Mouse (Mus musculus): Measurements from ENCODE around the gene Hnrnpl. TPM values are rescaled to one million over a fixed set of nuclear protein-coding genes. Genes with fewer than 3 reads are reported as not detected.

Gene Hnrnpl
- total RNA-seq, 2 experiments from 2014 or later, result 572 to 576 TPM

GRCm38 (mm10) chr7:28811228-28811627 is 2.9 kb downstream of the Hnrnpl start:
- DNase-seq, result peak; percentile 99
- intact Hi-C loops (cut with DNase I), result no loop called here

- intact Hi-C loops (cut with DNase I), result no loop called here
- DNase-seq, result no peak
Observed at GRCm38 (mm10) chr7:28811640-28812275, 3.4 kb downstream of the Hnrnpl start.

GRCm38 (mm10) chr7:28812436-28812835 is 4.1 kb downstream of the Hnrnpl start:
- intact Hi-C loops (cut with DNase I), result no loop called here
- DNase-seq, result no peak

DNA sequence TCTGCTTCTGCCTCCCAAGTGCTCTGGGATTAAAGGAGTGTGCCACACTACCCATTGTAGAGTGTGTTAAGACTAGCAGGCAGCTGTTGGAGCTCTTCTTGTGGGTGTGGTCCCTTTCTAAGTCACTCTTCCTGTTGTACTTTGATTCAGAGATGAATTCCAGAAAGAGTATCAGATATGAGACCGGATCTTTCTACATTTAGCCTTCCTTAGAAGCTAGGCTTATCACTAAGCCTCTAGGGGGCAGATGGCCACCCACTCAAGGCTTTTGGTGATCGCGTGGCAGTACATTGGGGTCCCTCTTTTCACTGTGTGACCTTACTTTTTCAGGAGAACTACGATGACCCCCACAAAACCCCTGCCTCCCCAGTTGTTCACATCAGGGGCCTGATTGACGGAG is 4.6 kb downstream of the Hnrnpl start:
- intact Hi-C loops (cut with DNase I), result no loop called here
- no peak for DNase-seq

DNA sequence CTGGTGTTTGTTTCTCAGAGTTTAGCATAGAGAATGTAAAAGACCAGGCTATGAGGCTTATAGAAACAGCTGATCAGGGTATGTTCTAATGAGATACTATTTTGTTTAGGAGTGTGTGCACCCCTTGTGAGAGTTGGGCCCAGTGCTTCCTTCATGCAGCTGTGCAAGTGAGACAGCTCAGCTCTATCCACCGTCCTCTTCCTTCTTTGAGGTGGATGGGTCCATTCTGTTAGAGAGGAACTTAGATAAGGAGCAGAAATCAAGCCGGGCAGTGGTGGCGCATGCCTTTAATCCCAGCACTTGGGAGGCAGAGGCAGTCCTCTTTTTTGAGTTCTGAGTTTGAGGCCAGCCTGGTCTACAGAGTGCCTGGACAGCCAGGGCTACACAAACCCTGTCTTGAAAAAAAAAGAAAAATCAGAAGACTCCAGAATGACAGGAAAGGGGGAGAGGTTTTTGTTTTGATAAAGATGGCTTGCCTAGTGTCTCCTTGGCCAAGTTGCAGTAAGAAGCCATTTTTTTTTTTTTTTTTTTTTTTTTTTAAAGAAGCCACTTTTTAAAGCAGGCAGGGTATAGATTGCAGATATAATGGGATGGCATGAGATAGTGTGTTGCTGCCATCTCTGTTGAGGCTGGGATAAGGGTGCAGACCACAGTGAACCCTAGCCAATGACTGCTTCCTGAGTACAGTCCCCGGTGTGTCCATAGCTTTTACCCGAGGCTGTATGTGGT is 6.1 kb downstream of the Hnrnpl start:
- DNase-seq, result no peak
- intact Hi-C loops (cut with DNase I), result no loop called here

GRCm38 (mm10) chr7:28815230-28815629 is 6.9 kb downstream of the Hnrnpl start:
- intact Hi-C loops (cut with DNase I), result no loop called here
- DNase-seq, result no peak

- intact Hi-C loops (cut with DNase I), result no loop called here
- no peak for DNase-seq
Observed at GRCm38 (mm10) chr7:28816201-28816600, 7.9 kb downstream of the Hnrnpl start.

- no peak for DNase-seq
- intact Hi-C loops (cut with DNase I), result no loop called here
Observed at GRCm38 (mm10) chr7:28816920-28817319, 8.6 kb downstream of the Hnrnpl start.

- no peak for DNase-seq
- intact Hi-C loops (cut with DNase I), result no loop called here
Observed at GRCm38 (mm10) chr7:28817524-28817923, 9.2 kb downstream of the Hnrnpl start.

GRCm38 (mm10) chr7:28817957-28818356 is 9.6 kb downstream of the Hnrnpl start:
- intact Hi-C loops (cut with DNase I), result no loop called here

DNA sequence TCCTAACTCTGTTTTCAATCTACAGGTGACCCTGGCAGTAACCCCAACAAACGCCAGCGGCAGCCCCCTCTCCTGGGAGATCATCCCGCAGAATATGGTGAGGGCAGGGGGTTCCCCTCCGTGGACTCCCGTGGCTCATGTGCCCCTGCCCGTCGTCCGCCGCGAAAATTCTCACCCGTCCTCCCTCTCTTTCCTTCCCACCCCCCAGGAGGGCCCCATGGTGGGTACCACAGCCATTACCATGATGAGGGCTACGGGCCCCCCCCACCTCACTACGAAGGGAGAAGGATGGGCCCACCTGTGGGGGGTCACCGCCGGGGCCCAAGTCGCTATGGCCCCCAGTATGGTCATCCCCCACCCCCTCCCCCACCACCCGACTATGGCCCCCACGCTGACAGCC is 10.1 kb downstream of the Hnrnpl start:
- DNase-seq, result no peak
- intact Hi-C loops (cut with DNase I), result no loop called here

More at GRCm38 (mm10) chr7:28817957-28818356, 9.6 kb downstream of the Hnrnpl start:
- DNase-seq, result no peak

GRCm38 (mm10) chr7:28818861-28819452 is 10.6 kb downstream of the Hnrnpl start:
- intact Hi-C loops (cut with DNase I), result no loop called here

GRCm38 (mm10) chr7:28819571-28819970 is 11.2 kb downstream of the Hnrnpl start:
- DNase-seq, result no peak

More at GRCm38 (mm10) chr7:28818861-28819452, 10.6 kb downstream of the Hnrnpl start:
- DNase-seq, result no peak

GRCm38 (mm10) chr7:28820358-28821260 is 12.3 kb downstream of the Hnrnpl start:
- intact Hi-C loops (cut with DNase I), result no loop called here
- no peak for DNase-seq

More at GRCm38 (mm10) chr7:28819571-28819970, 11.2 kb downstream of the Hnrnpl start:
- intact Hi-C loops (cut with DNase I), result no loop called here

- intact Hi-C loops (cut with DNase I), result no loop called here
- DNase-seq, result peak; percentile 60
Observed at GRCm38 (mm10) chr7:28821261-28821831, 13.0 kb downstream of the Hnrnpl start.

DNA sequence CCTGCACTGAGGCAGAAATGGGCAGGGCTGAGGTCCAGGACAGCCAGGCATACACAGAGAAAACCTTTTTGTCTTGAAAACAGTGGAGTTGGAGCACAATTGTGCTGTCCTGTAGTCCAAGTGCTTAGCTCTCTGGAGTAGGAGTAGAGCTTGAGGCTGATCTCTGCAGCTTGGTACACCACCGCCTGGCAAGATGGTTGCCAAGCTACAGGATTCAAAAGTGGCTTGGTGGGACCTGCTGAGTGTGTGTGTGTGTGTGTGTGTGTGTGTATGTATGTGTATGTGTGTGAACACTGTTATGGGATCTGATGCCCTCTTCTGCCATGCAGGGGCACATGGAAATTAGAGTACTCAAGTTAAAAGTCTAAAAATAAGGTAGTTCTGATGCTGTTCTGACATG is 14.2 kb downstream of the Hnrnpl start:
- DNase-seq, result no peak
- intact Hi-C loops (cut with DNase I), result no loop called here

DNA sequence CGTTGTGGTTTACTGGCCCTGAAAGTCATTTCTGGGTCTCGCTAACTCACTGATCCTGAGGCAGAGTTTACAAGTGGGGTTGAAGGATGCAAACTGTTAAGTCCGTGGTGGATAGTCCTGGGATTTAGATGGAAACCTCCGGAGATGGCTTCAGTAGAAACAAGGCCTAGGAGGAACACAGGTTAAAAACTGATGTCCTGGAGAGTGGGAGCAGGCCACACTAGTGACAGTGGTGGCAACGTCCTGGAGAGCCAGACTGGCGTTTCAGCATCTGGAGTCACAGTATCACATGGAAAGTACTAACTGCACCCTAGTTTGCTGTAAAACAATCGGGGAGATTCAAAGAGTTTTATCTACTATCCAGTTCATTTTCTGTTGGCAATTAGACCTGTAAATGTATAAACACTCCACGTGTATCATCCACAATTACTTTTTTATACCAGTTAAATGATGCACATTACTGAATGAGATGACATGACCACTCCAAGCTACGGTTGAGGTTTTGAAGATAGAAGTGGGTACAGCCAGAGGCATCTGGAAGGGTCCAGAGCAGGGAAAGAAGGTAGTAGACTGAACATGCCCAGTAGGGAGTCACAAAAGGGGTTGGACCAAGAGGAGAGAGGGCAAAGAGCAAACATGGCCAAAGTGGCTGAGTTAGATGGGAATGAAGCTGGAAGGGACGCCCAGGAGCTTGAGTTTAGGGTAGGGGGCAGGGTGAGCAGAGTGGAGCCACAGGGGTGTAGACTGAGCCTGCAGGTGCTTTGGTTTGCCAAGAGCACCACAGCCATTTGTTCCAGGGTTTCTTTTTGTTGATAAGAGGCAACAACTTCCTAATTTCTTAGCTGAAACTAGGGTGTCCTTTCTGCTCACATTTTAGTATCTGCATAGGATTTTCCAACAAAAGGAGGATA is 14.9 kb downstream of the Hnrnpl start:
- intact Hi-C loops (cut with DNase I), result no loop called here
- DNase-seq, result no peak

DNA sequence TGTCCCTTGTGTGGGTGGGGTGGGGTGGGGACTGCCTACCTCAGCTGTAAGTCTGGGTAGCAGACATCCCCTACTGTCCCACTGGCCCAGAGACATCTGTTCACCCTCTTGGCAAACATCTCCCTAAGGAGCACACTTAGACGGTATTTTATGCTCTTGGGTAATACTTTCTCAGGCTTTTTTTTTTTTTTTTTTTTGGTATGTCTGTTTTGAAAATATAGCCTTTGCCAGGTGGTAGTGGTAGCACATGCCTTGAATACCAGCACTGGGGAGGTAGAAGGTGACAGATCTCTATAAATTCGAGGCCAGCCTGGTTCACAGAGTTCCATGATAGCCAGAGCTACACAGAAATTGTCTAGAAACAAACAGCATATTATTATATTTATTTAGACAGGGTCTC is 15.6 kb downstream of the Hnrnpl start:
- intact Hi-C loops (cut with DNase I), result no loop called here
- DNase-seq, result no peak

GRCm38 (mm10) chr7:28824941-28825685 is 16.8 kb downstream of the Hnrnpl start, which contains the start of gene Ech1:
Gene Ech1, plus strand, starts transcription at chr7:28825217.
- intact Hi-C loops (cut with DNase I), result no loop called here
- peak; percentile 91 for DNase-seq

All from left cerebral cortex, postnatal 4 days (tissue).